Mouse (Mus musculus) hindbrain, embryonic 16.5 days (tissue): Measurements from ENCODE around the gene Pkd2. TPM values are rescaled to one million over a fixed set of nuclear protein-coding genes. Genes with fewer than 3 reads are reported as not detected.

Experiments used
- ATAC-seq: fragments of 200-750 bp; cut with Nextera tagmentation; 2 replicates; pipeline ENCODE4 v1.8.0; 2017; ENCODE audit warnings: moderate TSS enrichment, moderate library complexity
- H3K27ac ChIP-seq: fragments of 300-500 bp; sonication (generic); 2 replicates; pipeline ENCODE4 v1.5.1; 2014; ENCODE audit warnings: low read depth, mild to moderate bottlenecking, control low read depth, low read length, moderate library complexity
- H3K27me3 ChIP-seq: fragments of 300-500 bp; sonication (generic); replicated peaks from 2 replicates; pipeline ENCODE4 v1.6.1; 2014; ENCODE audit warnings: low read length; ENCODE audit not compliant: control insufficient read depth, insufficient read depth
- H3K36me3 ChIP-seq: fragments of 300-500 bp; sonication (generic); 2 replicates; pipeline ENCODE4 v1.6.1; 2014; ENCODE audit warnings: mild to moderate bottlenecking, low read length, moderate library complexity, mixed read lengths; ENCODE audit not compliant: control insufficient read depth, insufficient read depth
- H3K4me1 ChIP-seq: fragments of 300-500 bp; sonication (generic); 2 replicates; pipeline ENCODE4 v1.6.1; 2014; ENCODE audit warnings: low read depth, low read length; ENCODE audit not compliant: control insufficient read depth, insufficient read depth
- H3K4me2 ChIP-seq: fragments of 300-500 bp; sonication (generic); 2 replicates; pipeline ENCODE4 v1.6.1; 2014; ENCODE audit warnings: mild to moderate bottlenecking, low read length, control low read depth, moderate library complexity
- H3K4me3 ChIP-seq: fragments of 300-500 bp; sonication (generic); 2 replicates; pipeline ENCODE4 v1.5.1; 2014; ENCODE audit warnings: mild to moderate bottlenecking, low read length, control low read depth, moderate library complexity
- H3K9ac ChIP-seq: fragments of 300-500 bp; sonication (generic); 2 replicates; pipeline ENCODE4 v1.6.1; 2014; ENCODE audit warnings: low read depth, mild to moderate bottlenecking, control low read depth, low read length, moderate library complexity
- H3K9me3 ChIP-seq: fragments of 300-500 bp; sonication (generic); 2 replicates; pipeline ENCODE4 v1.6.1; 2014; ENCODE audit warnings: mild to moderate bottlenecking, low read length, moderate library complexity; ENCODE audit not compliant: control insufficient read depth
- WGBS: fragments of 180-500 bp; shearing (Covaris S2); extraction: QIAGEN DNeasy Blood & Tissue Kit; methylation state at CpG from one replicate; pipeline ENCODE4 v1.1.7; 2014; 5-methylcytosine and 5-hydroxymethylcytosine counted together
- polyA plus RNA-seq: library from polyadenylated mRNA; unstranded; fragments of >200 nt; fragmentation: Nextera tagmentation; extraction: Ambion mirVana; gene quantifications from 2 replicates; pipeline ENCODE4 v1.2.1, GENCODE M21; 2015

Pkd2 gene
- polyA plus RNA-seq, 1 experiment from 2014 or later: 5.8 TPM

GRCm38 (mm10) chr5:104480367-104480766, 21.1 kb downstream of the Pkd2 start:
- Histone ChIP-seq H3K27me3 (no peaks in the 10 kb centered on the region), H3K36me3 (peaks cover 21% of the 10 kb centered on the region), H3K27ac (no peak overlapping the region), H3K4me3 (no peak overlapping the region), H3K4me2 (no peak overlapping the region), H3K4me1 (no peaks in the 10 kb centered on the region), H3K9ac (no peak overlapping the region), H3K9me3 (no peaks in the 10 kb centered on the region)
- ATAC-seq: no peak
- 90% methylated on average over 7 of the region's 7 CpGs for WGBS

GRCm38 (mm10) chr5:104482856-104483255, 23.6 kb downstream of the Pkd2 start:
- no peak overlapping the region for H3K9ac ChIP-seq
- no peak overlapping the region for H3K4me3 ChIP-seq
- no peak for ATAC-seq
- 69% methylated on average over 8 of the region's 8 CpGs for WGBS
- no peaks in the 10 kb centered on the region for H3K27me3 ChIP-seq
- H3K4me1 ChIP-seq: no peaks in the 10 kb centered on the region
- no peak overlapping the region for H3K4me2 ChIP-seq
- H3K9me3 ChIP-seq: no peaks in the 10 kb centered on the region
- H3K27ac ChIP-seq: no peak overlapping the region
- peaks cover 26% of the 10 kb centered on the region for H3K36me3 ChIP-seq

DNA sequence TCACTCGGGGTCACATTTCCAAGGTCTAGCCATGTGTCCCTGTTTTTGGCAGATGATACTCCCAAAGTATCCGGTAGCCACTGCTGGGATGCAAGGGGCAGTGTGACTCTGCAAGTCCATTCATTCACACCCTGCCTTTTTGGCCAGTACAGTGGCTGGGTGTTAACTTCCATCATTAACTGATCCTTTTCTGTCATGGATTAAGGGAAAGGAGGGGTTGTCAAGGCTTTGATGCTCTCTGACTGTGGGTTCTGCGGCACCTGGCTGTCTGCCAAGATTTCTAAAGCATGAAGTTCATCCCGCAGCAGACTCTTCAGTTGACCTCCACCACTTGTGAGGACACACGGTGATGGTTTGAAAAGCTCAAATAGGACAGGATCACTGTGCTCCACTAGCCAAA, 32.3 kb downstream of the Pkd2 start:
- Histone ChIP-seq H3K4me2 (no peak overlapping the region), H3K9me3 (no peaks in the 10 kb centered on the region), H3K9ac (no peak overlapping the region), H3K27ac (no peak overlapping the region), H3K27me3 (no peaks in the 10 kb centered on the region), H3K4me3 (no peak overlapping the region), H3K36me3 (peaks cover 40% of the 10 kb centered on the region), H3K4me1 (no peaks in the 10 kb centered on the region)
- ATAC-seq: no peak
- WGBS: 66% methylated on average over 5 of the region's 5 CpGs

DNA sequence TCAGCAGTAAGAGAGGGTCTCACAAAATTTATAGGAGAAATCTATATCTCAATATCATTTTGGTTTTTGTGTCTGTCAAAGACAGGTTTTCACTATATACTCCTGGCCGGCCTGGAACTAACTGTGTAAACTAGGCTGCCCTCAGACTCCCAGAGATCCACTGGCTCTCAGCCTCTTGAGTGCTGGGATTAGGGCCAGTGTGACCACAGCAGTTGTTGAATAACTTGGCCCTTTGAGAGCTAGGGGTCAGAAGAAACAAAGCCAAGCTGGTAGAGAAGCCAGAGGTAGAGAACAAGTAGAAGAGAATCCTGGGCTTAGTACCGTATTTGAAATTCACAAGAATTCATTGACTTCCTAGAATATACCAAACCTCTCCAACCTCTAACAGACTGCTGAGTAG, 45.6 kb downstream of the Pkd2 start:
- ATAC-seq: no peak
- Histone ChIP-seq H3K4me2 (no peak overlapping the region), H3K4me1 (peaks cover 8% of the 10 kb centered on the region), H3K4me3 (no peak overlapping the region), H3K9me3 (no peaks in the 10 kb centered on the region), H3K36me3 (peaks cover 8% of the 10 kb centered on the region), H3K9ac (no peak overlapping the region), H3K27ac (no peak overlapping the region), H3K27me3 (no peaks in the 10 kb centered on the region)
- whole genome bisulfite sequencing: 92% methylated on average over 2 of the region's 2 CpGs

DNA sequence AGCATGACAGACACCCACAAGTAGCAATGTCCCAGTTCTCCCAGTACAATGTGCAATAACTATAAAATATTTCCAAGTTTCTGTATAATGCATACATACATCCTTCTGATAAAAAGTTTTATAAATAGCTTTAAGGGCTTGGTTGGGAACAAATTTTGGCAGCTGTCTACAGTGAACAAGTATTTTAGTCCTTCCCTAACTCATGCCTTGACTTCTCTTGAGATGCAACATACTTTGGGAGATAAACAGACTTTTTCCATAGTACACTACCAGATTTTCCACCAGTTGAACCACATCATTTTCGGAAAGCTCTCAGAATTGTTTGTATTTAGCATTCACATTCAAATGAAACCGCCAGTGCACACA, 48.6 kb downstream of the Pkd2 start:
- Histone ChIP-seq H3K4me2 (peak overlapping the region; percentile 58), H3K36me3 (peaks cover 7% of the 10 kb centered on the region), H3K27ac (no peak overlapping the region; the same call in 1 of the 2 replicates), H3K27me3 (no peaks in the 10 kb centered on the region), H3K4me3 (peak overlapping the region; percentile 68), H3K4me1 (peaks cover 8% of the 10 kb centered on the region), H3K9ac (peak overlapping the region; percentile 78; the same call in 1 of the 2 replicates), H3K9me3 (no peaks in the 10 kb centered on the region)
- 0% methylated on average over 2 of the region's 2 CpGs for WGBS
- no peak; the same call in none of the 2 replicates for ATAC-seq

DNA sequence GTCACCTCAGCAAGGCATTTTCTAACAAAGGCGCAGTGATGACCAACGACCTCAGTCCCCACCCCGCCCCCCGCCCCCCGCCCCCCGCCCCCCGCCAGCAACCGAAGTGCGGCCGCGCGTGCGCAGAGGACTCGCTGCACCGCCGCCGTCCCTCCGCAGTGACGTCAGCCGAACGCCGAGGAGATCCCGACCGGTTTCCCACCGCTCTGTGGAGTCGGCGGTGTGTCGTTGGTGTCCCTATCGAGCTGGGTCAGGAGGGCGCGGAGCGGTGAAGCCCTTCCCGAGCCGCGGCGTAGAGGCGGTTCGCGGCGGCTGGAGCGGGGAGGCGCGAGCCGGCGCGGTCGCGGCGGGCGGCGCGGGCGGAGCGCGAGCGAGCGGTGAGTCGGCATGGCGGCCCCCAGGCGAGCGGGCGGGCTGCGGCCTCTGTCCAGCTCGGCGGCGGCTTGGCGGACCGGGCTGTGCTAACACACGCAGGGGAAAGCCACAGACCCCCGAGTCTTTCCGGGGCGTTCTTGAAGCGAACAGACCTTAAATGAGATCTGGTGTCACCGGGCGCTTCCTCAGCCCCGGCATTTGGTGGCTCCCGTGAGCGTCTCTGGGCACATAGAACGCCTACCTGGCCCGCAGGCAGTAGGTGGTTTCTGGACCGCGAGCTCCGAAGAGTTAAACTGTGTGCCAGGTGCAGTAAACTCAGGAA, 49.1 kb downstream of the Pkd2 start, which contains the start of gene BC005561:
BC005561 (plus strand) TSS at position 158 of the 697 bp plus-strand sequence.
- H3K36me3 ChIP-seq: peaks cover 7% of the 10 kb centered on the region
- peak within 1 kb of the TSS; percentile 64 for H3K4me2 ChIP-seq
- peak within 1 kb of the TSS; percentile 89 for H3K27ac ChIP-seq
- H3K4me1 ChIP-seq: peaks cover 8% of the 10 kb centered on the region
- ATAC-seq: peak; percentile 96
- H3K27me3 ChIP-seq: no peaks in the 10 kb centered on the region
- peaks cover 4% of the 10 kb centered on the region for H3K9me3 ChIP-seq
- peak within 1 kb of the TSS; percentile 68 for H3K4me3 ChIP-seq
- under 1% methylated on average over 79 of the region's 83 CpGs for whole genome bisulfite sequencing
- H3K9ac ChIP-seq: peak within 1 kb of the TSS; percentile 78

GRCm38 (mm10) chr5:104511211-104511610, 52.0 kb downstream of the Pkd2 start:
- 93% methylated on average over 3 of the region's 3 CpGs for WGBS
- ATAC-seq: no peak
- Histone ChIP-seq H3K36me3 (peaks cover 18% of the 10 kb centered on the region), H3K4me1 (peaks cover 8% of the 10 kb centered on the region), H3K27ac (no peak overlapping the region), H3K4me2 (no peak overlapping the region), H3K27me3 (no peaks in the 10 kb centered on the region), H3K9me3 (peaks cover 7% of the 10 kb centered on the region), H3K9ac (no peak overlapping the region), H3K4me3 (no peak overlapping the region)

- H3K27me3 ChIP-seq: no peaks in the 10 kb centered on the region
- H3K36me3 ChIP-seq: peaks cover 39% of the 10 kb centered on the region
- no peaks in the 10 kb centered on the region for H3K9me3 ChIP-seq
- H3K4me3 ChIP-seq: no peak overlapping the region
- H3K4me1 ChIP-seq: no peaks in the 10 kb centered on the region
- ATAC-seq: no peak
- no peak overlapping the region for H3K9ac ChIP-seq
- 76% methylated on average over 1 of the region's 1 CpGs for WGBS
- no peak overlapping the region for H3K27ac ChIP-seq
- no peak overlapping the region for H3K4me2 ChIP-seq
Observed at GRCm38 (mm10) chr5:104538612-104539011, 79.4 kb downstream of the Pkd2 start.

GRCm38 (mm10) chr5:104539331-104539730, 80.1 kb downstream of the Pkd2 start:
- Histone ChIP-seq H3K4me3 (no peak overlapping the region), H3K4me1 (no peaks in the 10 kb centered on the region), H3K4me2 (no peak overlapping the region), H3K9me3 (no peaks in the 10 kb centered on the region), H3K9ac (no peak overlapping the region), H3K27ac (no peak overlapping the region), H3K36me3 (peaks cover 39% of the 10 kb centered on the region), H3K27me3 (no peaks in the 10 kb centered on the region)
- 93% methylated on average over 4 of the region's 4 CpGs for WGBS
- no peak for ATAC-seq
